In the genomic region with DNA sequence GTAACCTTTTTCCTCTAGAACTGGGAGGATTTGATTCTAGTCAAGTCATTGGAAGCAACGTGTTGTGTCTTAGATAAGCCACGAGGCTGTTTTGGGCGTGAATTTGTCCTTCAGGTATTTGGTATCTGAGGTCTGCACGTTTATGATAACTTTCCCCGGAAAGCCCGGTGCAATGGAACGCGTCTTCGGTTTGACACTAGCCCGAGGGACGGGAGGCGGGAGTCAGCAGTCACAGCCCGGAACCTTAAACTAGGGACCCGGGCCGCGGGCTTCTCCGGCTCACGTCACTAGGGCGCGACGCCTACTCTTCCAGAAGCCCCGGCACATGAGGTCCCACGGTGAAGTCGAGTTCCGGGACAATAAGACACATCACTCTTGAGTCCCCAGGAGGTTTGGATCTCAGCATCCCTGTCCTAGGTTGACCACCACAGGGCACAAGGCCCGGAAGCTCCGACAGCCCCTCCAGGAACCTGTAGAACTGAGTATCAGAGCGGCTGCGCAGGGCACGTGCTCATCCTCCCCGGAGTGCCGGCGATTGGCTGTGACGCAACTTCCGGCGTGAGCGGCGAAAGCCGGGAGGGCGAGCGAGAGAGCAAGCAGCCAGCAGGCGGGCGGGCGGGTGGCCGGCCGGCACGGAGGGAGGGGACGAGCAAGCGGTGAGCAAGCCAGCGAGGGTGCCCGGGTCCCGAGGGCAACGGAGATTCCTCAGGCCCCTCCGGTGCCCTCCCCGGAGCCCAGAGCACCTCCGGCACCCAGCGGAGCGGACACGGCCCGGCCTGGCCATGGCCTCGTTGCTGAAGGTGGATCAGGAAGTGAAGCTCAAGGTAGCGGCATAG, we compare ENCODE assay signal across 8 mouse cellular contexts. TPM values are rescaled to one million over a fixed set of nuclear protein-coding genes. Genes with fewer than 3 reads are reported as not detected.
DNase-seq lines count a peak whose midpoint lies in the region; ATAC-seq and TF ChIP-seq lines count a peak whose summit lies in the region.

A gene (plus strand): TSS at position 549 of the 836 bp plus-strand sequence.

- intact Hi-C loops in heart, adult 2 months (cut with DNase I): no loop called here

- peak within 1 kb of the TSS; percentile 92 for H3K9ac ChIP-seq in embryonic facial prominence, embryonic 13.5 days
- H3K9ac ChIP-seq in heart, adult 2 months (ENCODE audit: low read depth, low read length): peak within 1 kb of the TSS; percentile 88
- H3K9ac ChIP-seq in limb, embryonic 13.5 days: peak within 1 kb of the TSS; percentile 94
- H3K9ac ChIP-seq in midbrain, embryonic 16.5 days (ENCODE audit: low read depth, low read length): peak within 1 kb of the TSS; percentile 88

- WGBS in embryonic facial prominence, embryonic 13.5 days: under 1% methylated on average over 62 of the region's 62 CpGs
- under 1% methylated on average over 62 of the region's 62 CpGs for WGBS in heart, adult 2 months
- WGBS in limb, embryonic 13.5 days: under 1% methylated on average over 61 of the region's 62 CpGs
- under 1% methylated on average over 61 of the region's 62 CpGs for WGBS in midbrain, embryonic 16.5 days

- TF ChIP-seq POLR2A in heart, adult 2 months (IDR thresholded peaks at IDR 0.05; ENCODE audit: insufficient read depth, low read depth, low read length): peak; percentile 63

- peak within 1 kb of the TSS; percentile 98 for H3K4me2 ChIP-seq in embryonic facial prominence, embryonic 13.5 days
- peak within 1 kb of the TSS; percentile 98 for H3K4me2 ChIP-seq in limb, embryonic 13.5 days (replicated peaks)
- H3K4me2 ChIP-seq in midbrain, embryonic 16.5 days (ENCODE audit: low read length): peak within 1 kb of the TSS; percentile 96

- no peaks in the 10 kb centered on the region for H3K27me3 ChIP-seq in embryonic facial prominence, embryonic 13.5 days
- no peaks in the 10 kb centered on the region for H3K27me3 ChIP-seq in heart, adult 2 months (ENCODE audit: control insufficient read depth, insufficient read depth, low read length)
- no peaks in the 10 kb centered on the region for H3K27me3 ChIP-seq in limb, embryonic 13.5 days
- H3K27me3 ChIP-seq in midbrain, embryonic 16.5 days (ENCODE audit: control insufficient read depth, insufficient read depth, low read depth, low read length): no peaks in the 10 kb centered on the region

- peaks cover 31% of the 10 kb centered on the region for H3K36me3 ChIP-seq in embryonic facial prominence, embryonic 13.5 days
- H3K36me3 ChIP-seq in heart, adult 2 months (ENCODE audit: control insufficient read depth, insufficient read depth, low read length): no peaks in the 10 kb centered on the region
- H3K36me3 ChIP-seq in limb, embryonic 13.5 days: peaks cover 31% of the 10 kb centered on the region
- H3K36me3 ChIP-seq in midbrain, embryonic 16.5 days (ENCODE audit: control insufficient read depth, insufficient read depth, low read length): peaks cover 13% of the 10 kb centered on the region

- peak; percentile 32 for TF ChIP-seq CTCF in heart, adult 2 months (IDR thresholded peaks at IDR 0.05)

- H3K4me1 ChIP-seq in embryonic facial prominence, embryonic 13.5 days: peaks cover 14% of the 10 kb centered on the region
- 0 out of 2 replicates have a peak, but pooled peaks cover 1% of the 10 kb centered on the region for H3K4me1 ChIP-seq in heart, adult 2 months (ENCODE audit: control insufficient read depth, insufficient read depth, low read length)
- H3K4me1 ChIP-seq in limb, embryonic 13.5 days: peaks cover 17% of the 10 kb centered on the region
- peaks cover 16% of the 10 kb centered on the region for H3K4me1 ChIP-seq in midbrain, embryonic 16.5 days (ENCODE audit: control insufficient read depth, insufficient read depth, low read length)

- H3K79me2 ChIP-seq in heart, adult 2 months (replicated peaks; ENCODE audit: control insufficient read depth, insufficient read depth, low read length): peaks cover 5% of the 10 kb centered on the region

- no peaks in the 10 kb centered on the region for H3K9me3 ChIP-seq in embryonic facial prominence, embryonic 13.5 days
- no peaks in the 10 kb centered on the region for H3K9me3 ChIP-seq in limb, embryonic 13.5 days
- no peaks in the 10 kb centered on the region for H3K9me3 ChIP-seq in midbrain, embryonic 16.5 days (replicated peaks; ENCODE audit: control insufficient read depth, low read length, poor library complexity, severe bottlenecking)

- ATAC-seq in embryonic facial prominence, embryonic 13.5 days (ENCODE audit: insufficient number of reproducible peaks, insufficient read depth, low FRiP score, low TSS enrichment, low read depth): peak; percentile 85
- ATAC-seq in limb, embryonic 13.5 days (ENCODE audit: low FRiP score, low read depth): peak; percentile 92
- peak; percentile 95 for ATAC-seq in midbrain, embryonic 16.5 days

- TF ChIP-seq EP300 in heart, adult 2 months (IDR thresholded peaks at IDR 0.05; ENCODE audit: insufficient read depth, low read depth, low read length): peak; percentile 54; the same call in 1 of the 2 replicates

- DNase-seq in 3134 (ENCODE audit: extremely low read depth, insufficient read length, low spot score): peak; percentile 95
- DNase-seq in adrenal gland, postnatal 36 days: peak; percentile 95 to 96
- peak; percentile 95 for DNase-seq in heart, adult 2 months
- DNase-seq in kidney, adult 8-10 months: peak; percentile 86 to 92
- DNase-seq in spleen, postnatal 10 days (ENCODE audit: low spot score in 2 of 2): peak; percentile 93 to 95

- H3K27ac ChIP-seq in embryonic facial prominence, embryonic 13.5 days: peak within 1 kb of the TSS; percentile 73
- peak within 1 kb of the TSS; percentile 89 for H3K27ac ChIP-seq in heart, adult 2 months
- peak within 1 kb of the TSS; percentile 63; the same call in 1 of the 2 replicates for H3K27ac ChIP-seq in limb, embryonic 13.5 days
- H3K27ac ChIP-seq in midbrain, embryonic 16.5 days (ENCODE audit: low read length): peak within 1 kb of the TSS; percentile 88

- H3K4me3 ChIP-seq in embryonic facial prominence, embryonic 13.5 days: peak within 1 kb of the TSS; percentile 83
- peak within 1 kb of the TSS; percentile 100 for H3K4me3 ChIP-seq in heart, adult 2 months
- H3K4me3 ChIP-seq in limb, embryonic 13.5 days: peak within 1 kb of the TSS; percentile 98
- peak within 1 kb of the TSS; percentile 83 for H3K4me3 ChIP-seq in midbrain, embryonic 16.5 days (ENCODE audit: low read depth, low read length)

RNA-seq across cellular contexts. Expression of the gene that starts here (rescaled TPM):
- total RNA-seq in adrenal gland, postnatal 36 days (2021): 100 to 1,000 TPM; 122 to 145 TPM
- polyA plus RNA-seq in embryonic facial prominence, embryonic 13.5 days (2015; fragmentation: Nextera tagmentation; extraction: Ambion mirVana): 138 and 148 TPM in 2 replicates
- total RNA-seq in heart, adult 2 months (2021): 100 to 1,000 TPM in 1 of 2 experiments, 10 to 100 TPM in 1; 81.9 to 112 TPM
- polyA plus RNA-seq in heart, adult 2 months (2012; rRNA removed): 55.5 and 69.1 TPM in 2 replicates
- 136 and 144 TPM in 2 replicates for polyA plus RNA-seq in limb, embryonic 13.5 days (2015; fragmentation: Nextera tagmentation; extraction: Ambion mirVana)
- 107 and 121 TPM in 2 replicates for polyA plus RNA-seq in midbrain, embryonic 16.5 days (2015; fragmentation: Nextera tagmentation; extraction: Ambion mirVana)

Comparison
In these comparisons a context has a peak if more than half of its experiments do, and no peak if none do; other contexts are left out.
1. Peak in every context shown above with its lines: DNase-seq, ATAC-seq, H3K4me3 ChIP-seq and H3K27ac ChIP-seq.